Mouse (Mus musculus) brain, embryonic 14.5 days (tissue): ENCODE results near the gene Abcb10. TPM values are rescaled to one million over a fixed set of nuclear protein-coding genes. Genes with fewer than 3 reads are reported as not detected.

Experiments used
- DNase-seq: peaks from one replicate; pipeline ENCODE4 v3.0.0-alpha.2; 2011; ENCODE audit warnings: low read depth
- CTCF ChIP-seq: fragments of 200-500 bp; IDR thresholded peaks from 2 replicates; pipeline ENCODE4 v1.5.1; 2012; ENCODE audit warnings: inconsistent platforms, mild to moderate bottlenecking, moderate library complexity, borderline replicate concordance; ENCODE audit not compliant: insufficient read depth, insufficient read length; ENCODE audit errors: extremely low read depth
- POLR2A ChIP-seq: fragments of 200-500 bp; IDR thresholded peaks from 2 replicates; pipeline ENCODE4 v1.6.1; 2012; ENCODE audit warnings: mild to moderate bottlenecking, inconsistent platforms, borderline replicate concordance; ENCODE audit not compliant: poor library complexity, insufficient read depth, insufficient read length, severe bottlenecking; ENCODE audit errors: extremely low read depth
- polyA plus RNA-seq: library from polyadenylated mRNA; depleted of rRNA; stranded (reverse); fragments of >200 nt; gene quantifications from 2 replicates; pipeline ENCODE4 v1.2.3, GENCODE M21; 2012

Abcb10 gene
- polyA plus RNA-seq, 1 experiment, result 19.5 TPM

GRCm38 (mm10) chr8:123999568-123999967 is 16.6 kb upstream of the Abcb10 start:
- no peak for TF ChIP-seq POLR2A
- no peak for TF ChIP-seq CTCF
- DNase-seq, result no peak

DNA sequence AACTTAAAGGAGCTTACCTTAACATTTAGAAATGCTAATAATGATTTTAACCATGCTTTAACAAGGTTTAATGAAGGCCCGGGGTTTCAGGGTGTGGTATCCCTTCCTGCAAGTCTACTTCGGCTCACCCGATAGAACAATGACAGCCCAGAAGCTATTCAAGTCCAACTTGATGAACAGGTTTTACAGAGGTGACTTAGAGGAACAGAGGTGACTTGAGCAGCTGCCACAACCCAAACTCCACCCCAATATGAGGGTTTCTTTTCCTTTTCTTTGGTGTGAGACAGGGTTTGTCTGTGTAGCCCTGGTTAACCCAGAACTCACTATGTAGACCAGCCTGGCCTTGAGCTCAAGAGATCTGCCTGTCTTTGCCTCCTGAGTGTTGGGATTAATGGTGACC is 11.1 kb upstream of the Abcb10 start:
- DNase-seq, result no peak
- TF ChIP-seq POLR2A, result no peak
- no peak for TF ChIP-seq CTCF

DNA sequence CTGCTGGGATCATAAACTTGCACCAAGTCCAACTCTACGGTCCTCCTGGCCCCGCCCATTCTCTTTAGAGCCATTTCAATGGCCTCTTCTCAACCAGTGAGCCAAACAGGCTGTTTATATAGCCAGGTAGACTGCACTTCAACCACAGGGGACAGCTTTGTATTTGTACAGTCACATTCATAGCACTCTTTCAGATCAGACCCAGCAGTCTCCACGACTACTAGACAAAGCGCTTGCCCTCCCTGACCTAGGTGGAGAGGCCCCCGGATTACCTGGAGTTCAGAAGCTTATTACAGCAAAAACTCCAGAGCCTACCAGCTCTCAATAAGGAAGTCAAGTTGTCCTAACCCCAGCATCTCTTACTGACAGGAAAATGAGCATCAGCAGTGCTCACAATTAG is 10.7 kb upstream of the Abcb10 start:
- TF ChIP-seq CTCF, result no peak
- no peak for TF ChIP-seq POLR2A
- no peak for DNase-seq

DNA sequence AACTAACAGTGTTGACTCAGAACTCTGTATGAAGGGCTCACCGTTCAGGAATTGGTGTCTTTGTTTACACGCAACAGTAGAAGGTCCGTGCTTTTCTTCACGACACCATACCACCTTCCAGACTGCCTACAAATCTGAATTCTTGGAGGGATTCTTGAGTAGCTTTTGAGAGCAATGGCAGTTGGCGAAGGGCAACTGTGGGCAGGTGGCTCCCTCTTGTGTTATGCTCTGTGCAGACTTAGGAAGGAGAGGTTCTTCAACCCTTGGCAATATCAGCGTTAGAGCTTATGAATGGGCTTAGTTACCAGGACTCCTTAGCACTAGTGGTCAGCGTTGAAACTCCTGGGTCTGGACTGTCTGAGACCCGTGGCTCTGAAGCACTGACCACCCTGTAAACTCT is 9.7 kb upstream of the Abcb10 start:
- peak; percentile 47 for DNase-seq

GRCm38 (mm10) chr8:123990277-123991049 is 7.5 kb upstream of the Abcb10 start:
- DNase-seq, result no peak
- no peak for TF ChIP-seq POLR2A
- TF ChIP-seq CTCF, result no peak

More for the DNA sequence above, 9.7 kb upstream of the Abcb10 start:
- TF ChIP-seq POLR2A (no peak), CTCF (no peak)

DNA sequence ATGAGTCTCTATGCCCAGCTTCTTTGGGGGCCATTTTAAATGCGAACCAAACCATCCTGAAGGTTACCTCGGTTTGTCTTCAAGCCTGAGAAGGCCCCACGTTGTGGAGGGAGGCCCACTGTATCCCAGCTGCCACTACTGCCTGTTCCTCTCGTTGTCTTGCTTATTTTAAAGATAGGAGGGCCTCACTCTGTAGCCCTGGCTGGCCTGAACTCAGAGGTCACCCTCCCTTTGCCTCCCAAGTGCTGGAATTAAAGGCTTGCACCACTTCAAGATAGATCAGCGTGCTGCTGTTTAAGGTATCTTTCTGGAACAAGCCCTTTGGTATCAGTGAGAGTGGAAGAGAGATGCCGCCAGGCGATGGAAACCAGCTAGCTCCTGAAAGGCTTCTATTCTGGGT is 6.2 kb upstream of the Abcb10 start:
- DNase-seq, result no peak
- TF ChIP-seq CTCF (no peak), POLR2A (no peak)

GRCm38 (mm10) chr8:123988605-123989038 is 5.7 kb upstream of the Abcb10 start:
- DNase-seq, result no peak
- TF ChIP-seq POLR2A (no peak), CTCF (no peak)

- peak; percentile 35 for DNase-seq
- TF ChIP-seq CTCF (no peak), POLR2A (no peak)
Observed at GRCm38 (mm10) chr8:123982291-123982793, 580 bp downstream of the Abcb10 start.

DNA sequence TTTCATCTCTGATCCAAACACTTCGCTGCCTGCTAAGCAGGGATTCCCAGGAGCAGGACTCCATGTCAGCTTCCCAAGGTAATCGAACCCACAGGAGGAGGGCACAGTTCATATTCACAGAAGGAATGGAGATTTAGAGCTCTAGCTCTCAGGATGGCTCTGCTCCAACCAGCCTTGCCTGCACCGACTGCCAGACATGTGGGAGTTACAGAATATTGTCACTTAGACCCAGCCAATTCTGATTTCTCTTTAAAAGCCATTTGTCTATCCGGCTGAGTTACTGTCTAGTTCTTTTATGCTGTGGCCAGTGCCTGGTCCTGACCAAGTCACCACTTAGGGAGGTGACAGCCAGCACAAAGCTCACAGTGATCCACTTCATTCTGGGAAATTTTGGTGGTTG is 1.2 kb downstream of the Abcb10 start:
- DNase-seq, result peak; percentile 26
- TF ChIP-seq POLR2A (no peak), CTCF (no peak)

DNA sequence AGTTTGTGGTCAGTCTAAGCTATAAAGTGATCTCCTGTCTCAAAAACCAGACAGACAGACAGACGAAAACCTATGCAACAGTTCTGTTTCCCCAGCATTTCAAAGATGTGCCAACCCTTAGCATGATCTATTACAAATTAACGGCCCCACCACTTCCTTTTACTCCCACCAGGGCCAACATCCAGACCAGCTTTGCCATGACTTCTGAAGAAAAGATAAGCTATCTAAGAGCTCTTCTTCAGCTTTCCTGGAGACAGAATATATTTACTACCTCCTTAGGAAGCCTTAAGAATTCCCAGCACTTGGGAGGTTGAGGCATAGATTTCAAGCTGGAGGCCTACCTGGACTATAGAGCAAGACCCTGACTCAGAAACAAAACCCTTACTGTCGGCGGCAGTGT is 2.7 kb downstream of the Abcb10 start:
- TF ChIP-seq CTCF (no peak), POLR2A (no peak)

GRCm38 (mm10) chr8:123978926-123979325 is 4.0 kb downstream of the Abcb10 start:
- TF ChIP-seq POLR2A, result no peak
- no peak for TF ChIP-seq CTCF
- DNase-seq, result no peak

More for the DNA sequence above, 2.7 kb downstream of the Abcb10 start:
- no peak for DNase-seq

DNA sequence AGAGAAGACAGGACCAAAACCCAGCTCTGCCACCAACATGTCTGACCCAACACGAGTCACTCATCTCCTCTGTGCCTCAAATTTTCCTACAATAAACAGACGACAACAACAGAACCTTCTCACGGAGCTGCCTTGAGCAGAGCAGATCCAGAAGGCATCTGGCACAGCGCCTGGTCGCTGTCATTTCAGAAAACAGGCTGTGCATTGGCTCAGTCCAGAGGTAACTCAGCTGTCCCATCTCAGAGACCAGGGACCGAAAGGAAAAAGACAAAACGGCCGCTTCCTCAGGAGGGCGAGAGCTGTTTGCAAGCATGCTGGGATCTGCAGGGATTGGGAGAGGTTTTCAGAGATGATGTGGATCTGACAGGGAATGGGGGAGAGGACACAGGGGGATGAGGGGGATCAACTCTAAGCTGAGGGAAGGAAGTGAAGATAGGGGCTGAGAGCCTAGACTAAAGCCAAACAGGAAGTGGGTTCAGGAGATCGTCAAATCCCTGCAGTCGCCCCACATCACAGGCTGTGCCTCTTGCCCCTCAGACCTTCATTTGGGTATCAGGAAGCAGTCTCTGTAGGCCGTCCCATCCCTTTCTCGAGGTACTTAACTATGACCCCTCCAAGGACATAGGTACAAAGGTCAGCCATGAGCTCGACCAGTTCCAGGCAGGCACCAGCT is 4.6 kb downstream of the Abcb10 start:
- DNase-seq, result peak; percentile 42
- TF ChIP-seq CTCF (no peak), POLR2A (no peak)

GRCm38 (mm10) chr8:123977499-123977898 is 5.4 kb downstream of the Abcb10 start:
- DNase-seq, result no peak
- TF ChIP-seq POLR2A, result no peak
- TF ChIP-seq CTCF, result no peak
